Mouse (Mus musculus) ES-Bruce4 (cell line): ENCODE data around the gene Il2rb.

Experiments used
- CTCF ChIP-seq: IDR thresholded peaks from one replicate; pipeline ENCODE4 v1.8.1; 2011; ENCODE audit warnings: low read depth, low read length
- POLR2A ChIP-seq: IDR thresholded peaks from one replicate; pipeline ENCODE4 v1.8.1; 2011; ENCODE audit warnings: low read length; ENCODE audit not compliant: insufficient read depth

GRCm38 (mm10) chr15:78449131-78449530, 45.9 kb downstream of the Il2rb start:
- no peak for TF ChIP-seq POLR2A
- TF ChIP-seq CTCF: no peak
